Mouse (Mus musculus): ENCODE data around the gene Kmt5b.

Gene Kmt5b

GRCm38 (mm10) chr19:3843629-3844028 is 76.4 kb downstream of the Kmt5b start:
- DNase-seq (ENCODE audit: low spot score in 2 of 2) = no peak

- DNase-seq (ENCODE audit: low spot score in 2 of 2) = no peak
Measured at GRCm38 (mm10) chr19:3844836-3845235, 77.6 kb downstream of the Kmt5b start.

GRCm38 (mm10) chr19:3845339-3845738 is 78.1 kb downstream of the Kmt5b start:
- DNase-seq (ENCODE audit: low spot score in 2 of 2) = no peak

- no peak for DNase-seq (ENCODE audit: low spot score in 2 of 2)
Measured at GRCm38 (mm10) chr19:3845803-3846406, 78.7 kb downstream of the Kmt5b start.

GRCm38 (mm10) chr19:3846676-3847604 is 79.7 kb downstream of the Kmt5b start:
- DNase-seq (ENCODE audit: low spot score in 2 of 2) = no peak

GRCm38 (mm10) chr19:3847711-3848110 is 80.5 kb downstream of the Kmt5b start:
- no peak for DNase-seq (ENCODE audit: low spot score in 2 of 2)

- DNase-seq (ENCODE audit: low spot score in 2 of 2) = no peak
Measured at GRCm38 (mm10) chr19:3848207-3848808, 81.1 kb downstream of the Kmt5b start.

- DNase-seq (ENCODE audit: low spot score in 2 of 2) = no peak
Measured at GRCm38 (mm10) chr19:3849251-3849650, 82.0 kb downstream of the Kmt5b start.

- DNase-seq (ENCODE audit: low spot score in 2 of 2) = no peak
Measured at GRCm38 (mm10) chr19:3850076-3850475, 82.9 kb downstream of the Kmt5b start.

GRCm38 (mm10) chr19:3850847-3851469 is 83.7 kb downstream of the Kmt5b start:
- no peak for DNase-seq (ENCODE audit: low spot score in 2 of 2)

GRCm38 (mm10) chr19:3851502-3851962 is 84.3 kb downstream of the Kmt5b start, which contains the start of gene Chka:
Gene Chka, plus strand, starts transcription at chr19:3851773.
- peak; percentile 98 for DNase-seq (ENCODE audit: low spot score in 2 of 2)

- peak; percentile 34 to 36 for DNase-seq (ENCODE audit: low spot score in 2 of 2)
Measured at GRCm38 (mm10) chr19:3851979-3852681, 84.9 kb downstream of the Kmt5b start.

- DNase-seq (ENCODE audit: low spot score in 2 of 2) = no peak
Measured at GRCm38 (mm10) chr19:3853121-3853520, 85.9 kb downstream of the Kmt5b start.

GRCm38 (mm10) chr19:3853891-3854290 is 86.7 kb downstream of the Kmt5b start:
- no peak for DNase-seq (ENCODE audit: low spot score in 2 of 2)

- DNase-seq (ENCODE audit: low spot score in 2 of 2) = no peak
Measured at GRCm38 (mm10) chr19:3855091-3855490, 87.9 kb downstream of the Kmt5b start.

- no peak for DNase-seq (ENCODE audit: low spot score in 2 of 2)
Measured at GRCm38 (mm10) chr19:3855601-3856000, 88.4 kb downstream of the Kmt5b start.

- DNase-seq (ENCODE audit: low spot score in 2 of 2) = no peak
Measured at GRCm38 (mm10) chr19:3857220-3857619, 90.0 kb downstream of the Kmt5b start.

GRCm38 (mm10) chr19:3862713-3863112 is 95.5 kb downstream of the Kmt5b start:
- DNase-seq (ENCODE audit: low spot score in 2 of 2) = no peak

- no peak for DNase-seq (ENCODE audit: low spot score in 2 of 2)
Measured at GRCm38 (mm10) chr19:3864960-3865359, 97.7 kb downstream of the Kmt5b start.

Measured in right cerebral cortex, postnatal 36 days (tissue).